Mouse (Mus musculus): ENCODE data around the gene Smco3. TPM values are rescaled to one million over a fixed set of nuclear protein-coding genes. Genes with fewer than 3 reads are reported as not detected.

The Smco3 gene
- polyA plus RNA-seq, 1 experiment from 2014 or later, result 1.9 TPM

GRCm38 (mm10) chr6:136793831-136794525 lies 41.3 kb downstream of the Smco3 start:
- Histone ChIP-seq H3K9me3 (ENCODE audit: control insufficient read depth, low read depth, low read length) (no peaks in the 10 kb centered on the region), H3K4me3 (ENCODE audit: low read depth, low read length) (peak overlapping the region; percentile 32), H3K4me1 (ENCODE audit: control insufficient read depth, insufficient read depth, low read length) (0 out of 2 replicates have a peak, but pooled peaks cover 2% of the 10 kb centered on the region), H3K36me3 (ENCODE audit: control insufficient read depth, insufficient read depth, low read length) (no peaks in the 10 kb centered on the region), H3K9ac (replicated peaks; ENCODE audit: low read depth, low read length) (no peak overlapping the region), H3K27me3 (ENCODE audit: control insufficient read depth, insufficient read depth, low read length) (no peaks in the 10 kb centered on the region), H3K4me2 (replicated peaks; ENCODE audit: low read depth, low read length) (peak overlapping the region; percentile 68), H3K27ac (ENCODE audit: low read length) (no peak overlapping the region)
- under 1% methylated on average over 24 of the region's 24 CpGs for WGBS
- no peak for ATAC-seq (ENCODE audit: insufficient number of reproducible peaks, insufficient read depth, low FRiP score, low read depth)

GRCm38 (mm10) chr6:136792884-136793758 lies 42.1 kb downstream of the Smco3 start:
- ATAC-seq (ENCODE audit: insufficient number of reproducible peaks, insufficient read depth, low FRiP score, low read depth), result no peak
- H3K27ac ChIP-seq (ENCODE audit: low read length), result no peak overlapping the region
- no peaks in the 10 kb centered on the region for H3K27me3 ChIP-seq (ENCODE audit: control insufficient read depth, insufficient read depth, low read length)
- H3K4me3 ChIP-seq (ENCODE audit: low read depth, low read length), result peak overlapping the region; percentile 32
- H3K9me3 ChIP-seq (ENCODE audit: control insufficient read depth, low read depth, low read length), result no peaks in the 10 kb centered on the region
- WGBS, result 33% methylated on average over 16 of the region's 16 CpGs
- peak overlapping the region; percentile 68 for H3K4me2 ChIP-seq (replicated peaks; ENCODE audit: low read depth, low read length)
- H3K4me1 ChIP-seq (ENCODE audit: control insufficient read depth, insufficient read depth, low read length), result 0 out of 2 replicates have a peak, but pooled peaks cover 2% of the 10 kb centered on the region
- no peaks in the 10 kb centered on the region for H3K36me3 ChIP-seq (ENCODE audit: control insufficient read depth, insufficient read depth, low read length)
- no peak overlapping the region for H3K9ac ChIP-seq (replicated peaks; ENCODE audit: low read depth, low read length)

GRCm38 (mm10) chr6:136789391-136789971 lies 45.8 kb downstream of the Smco3 start:
- Histone ChIP-seq H3K36me3 (ENCODE audit: control insufficient read depth, insufficient read depth, low read length) (no peaks in the 10 kb centered on the region), H3K4me3 (ENCODE audit: low read depth, low read length) (no peak overlapping the region), H3K9ac (replicated peaks; ENCODE audit: low read depth, low read length) (no peak overlapping the region), H3K27ac (ENCODE audit: low read length) (peak overlapping the region; percentile 81), H3K4me2 (replicated peaks; ENCODE audit: low read depth, low read length) (no peak overlapping the region), H3K27me3 (ENCODE audit: control insufficient read depth, insufficient read depth, low read length) (no peaks in the 10 kb centered on the region), H3K9me3 (ENCODE audit: control insufficient read depth, low read depth, low read length) (no peaks in the 10 kb centered on the region), H3K4me1 (ENCODE audit: control insufficient read depth, insufficient read depth, low read length) (0 out of 2 replicates have a peak, but pooled peaks cover 2% of the 10 kb centered on the region)
- WGBS, result 48% methylated on average over 5 of the region's 5 CpGs
- ATAC-seq (ENCODE audit: insufficient number of reproducible peaks, insufficient read depth, low FRiP score, low read depth), result peak; percentile 73; the same call in 1 of the 2 replicates

GRCm38 (mm10) chr6:136782761-136783160 lies 52.5 kb downstream of the Smco3 start:
- no peak overlapping the region for H3K4me2 ChIP-seq (replicated peaks; ENCODE audit: low read depth, low read length)
- H3K36me3 ChIP-seq (ENCODE audit: control insufficient read depth, insufficient read depth, low read length), result no peaks in the 10 kb centered on the region
- no peaks in the 10 kb centered on the region for H3K4me1 ChIP-seq (ENCODE audit: control insufficient read depth, insufficient read depth, low read length)
- H3K4me3 ChIP-seq (ENCODE audit: low read depth, low read length), result no peak overlapping the region
- no peak overlapping the region for H3K27ac ChIP-seq (ENCODE audit: low read length)
- H3K9me3 ChIP-seq (ENCODE audit: control insufficient read depth, low read depth, low read length), result no peaks in the 10 kb centered on the region
- no peaks in the 10 kb centered on the region for H3K27me3 ChIP-seq (ENCODE audit: control insufficient read depth, insufficient read depth, low read length)
- WGBS, result 78% methylated on average over 9 of the region's 9 CpGs
- H3K9ac ChIP-seq (replicated peaks; ENCODE audit: low read depth, low read length), result no peak overlapping the region
- ATAC-seq (ENCODE audit: insufficient number of reproducible peaks, insufficient read depth, low FRiP score, low read depth), result no peak

GRCm38 (mm10) chr6:136782146-136782545 lies 53.1 kb downstream of the Smco3 start:
- Histone ChIP-seq H3K27me3 (ENCODE audit: control insufficient read depth, insufficient read depth, low read length) (no peaks in the 10 kb centered on the region), H3K9ac (replicated peaks; ENCODE audit: low read depth, low read length) (no peak overlapping the region), H3K4me2 (replicated peaks; ENCODE audit: low read depth, low read length) (no peak overlapping the region), H3K27ac (ENCODE audit: low read length) (no peak overlapping the region), H3K4me3 (ENCODE audit: low read depth, low read length) (no peak overlapping the region), H3K4me1 (ENCODE audit: control insufficient read depth, insufficient read depth, low read length) (no peaks in the 10 kb centered on the region), H3K36me3 (ENCODE audit: control insufficient read depth, insufficient read depth, low read length) (no peaks in the 10 kb centered on the region), H3K9me3 (ENCODE audit: control insufficient read depth, low read depth, low read length) (no peaks in the 10 kb centered on the region)
- ATAC-seq (ENCODE audit: insufficient number of reproducible peaks, insufficient read depth, low FRiP score, low read depth), result no peak
- 79% methylated on average over 12 of the region's 12 CpGs for WGBS

GRCm38 (mm10) chr6:136781377-136781986 lies 53.8 kb downstream of the Smco3 start, which contains the start of gene Gucy2c:
Gene Gucy2c (minus strand): TSS chr6:136781765.
- Histone ChIP-seq H3K27ac (ENCODE audit: low read length) (no peak within 1 kb of the TSS), H3K9me3 (ENCODE audit: control insufficient read depth, low read depth, low read length) (no peaks in the 10 kb centered on the region), H3K4me1 (ENCODE audit: control insufficient read depth, insufficient read depth, low read length) (no peaks in the 10 kb centered on the region), H3K9ac (replicated peaks; ENCODE audit: low read depth, low read length) (no peak within 1 kb of the TSS), H3K27me3 (ENCODE audit: control insufficient read depth, insufficient read depth, low read length) (no peaks in the 10 kb centered on the region), H3K4me2 (replicated peaks; ENCODE audit: low read depth, low read length) (no peak within 1 kb of the TSS), H3K36me3 (ENCODE audit: control insufficient read depth, insufficient read depth, low read length) (no peaks in the 10 kb centered on the region), H3K4me3 (ENCODE audit: low read depth, low read length) (no peak within 1 kb of the TSS)
- ATAC-seq (ENCODE audit: insufficient number of reproducible peaks, insufficient read depth, low FRiP score, low read depth), result no peak
- WGBS, result 73% methylated on average over 20 of the region's 20 CpGs
